Comparison of ENCODE assay signal across 15 mouse cellular contexts in the genomic region with DNA sequence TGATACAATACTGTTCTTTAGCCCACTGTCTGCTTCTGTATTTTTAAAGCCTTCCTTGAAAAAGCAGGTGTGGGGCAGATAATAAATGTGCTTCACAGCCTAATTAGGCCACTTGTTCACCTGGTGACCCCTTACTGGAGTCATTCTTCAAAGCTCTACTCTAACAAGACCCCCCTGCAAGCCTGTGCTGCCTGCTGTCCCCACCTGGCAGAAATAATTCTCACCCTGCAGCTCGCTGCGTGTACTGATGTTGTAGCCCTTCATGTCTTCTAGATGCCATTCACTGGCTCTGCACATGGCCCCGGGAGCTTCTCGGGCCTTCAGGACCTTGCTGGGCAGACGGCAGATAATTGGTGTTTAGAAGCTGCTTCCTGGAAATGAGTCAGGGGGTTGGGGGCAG.
"Had no signal": no experiment of that assay in that cellular context is flagged by ENCODE, and none has a peak within 500 bp of the region (broad histone marks: within the 10 kb centered on the region; RNA-seq: fewer than 3 reads in every experiment).

No protein-coding gene starts in this region.

- H3K4me2 ChIP-seq: liver, embryonic 11.5 days; midbrain, embryonic 13.5 days had no signal

- ATAC-seq: liver, postnatal 0 days had no signal

- H3K27me3 ChIP-seq: limb, embryonic 15.5 days; midbrain, embryonic 13.5 days had no signal

- DNase-seq: kidney, adult 9 months; kidney, postnatal 14 days; layer of hippocampus, adult 9-11 months; liver, postnatal 0 days; lung, embryonic 14.5 days; thymus, adult 2 months; thymus, postnatal 14 days; thymus, postnatal 4 days had no signal

- H3K9me3 ChIP-seq: limb, embryonic 12.5 days; limb, embryonic 15.5 days; midbrain, embryonic 13.5 days had no signal

- H3K36me3 ChIP-seq: limb, embryonic 12.5 days; limb, embryonic 15.5 days; midbrain, embryonic 13.5 days had no signal

- H3K9ac ChIP-seq: limb, embryonic 15.5 days; liver, embryonic 14.5 days; liver, postnatal 0 days; midbrain, embryonic 13.5 days had no signal

- H3K27ac ChIP-seq: limb, embryonic 12.5 days; liver, embryonic 14.5 days; macrophage had no signal

- H3K4me3 ChIP-seq: layer of hippocampus, adult 2 months; limb, embryonic 12.5 days; limb, embryonic 15.5 days; midbrain, embryonic 13.5 days had no signal
